Mouse (Mus musculus): ENCODE data around the gene Lin28a.
"Not testable (repeated sequence)": the region's sequence is repeated elsewhere in the genome, so short reads cannot be mapped to it uniquely, and the experiment has no call there.

The Lin28a gene

DNA sequence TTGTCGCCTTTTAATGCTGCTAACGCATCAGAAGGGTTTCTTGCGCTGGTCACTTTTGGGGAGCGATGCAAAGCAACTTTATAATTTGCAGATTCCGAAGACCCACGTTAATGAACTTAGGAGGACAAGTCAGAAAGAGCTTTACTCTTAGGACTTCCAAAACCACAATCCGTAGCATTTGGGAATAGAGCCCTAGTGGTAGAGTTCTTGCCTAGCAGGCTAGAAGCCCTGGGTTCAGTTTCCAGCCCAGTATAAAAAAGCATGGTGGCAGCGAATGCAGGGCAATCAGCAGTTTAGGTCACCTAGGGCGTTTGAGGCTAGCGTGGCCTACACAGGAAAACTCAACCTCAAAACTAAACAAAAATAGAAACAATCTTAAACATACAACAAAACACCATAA lies 16.9 kb downstream of the Lin28a start:
- H3K27me3 ChIP-seq (ENCODE audit: insufficient read depth, low read length): no peaks in the 10 kb centered on the region
- no peaks in the 10 kb centered on the region for H3K9me3 ChIP-seq (ENCODE audit: low read length)
- H3K36me3 ChIP-seq (ENCODE audit: insufficient read depth, low read length): peaks cover 60% of the 10 kb centered on the region
- no peak for TF ChIP-seq NANOG (IDR thresholded peaks at IDR 0.05; ENCODE audit: borderline replicate concordance, low read length)
- 0 out of 2 replicates have a peak, but pooled peaks have one; percentile 9 for TF ChIP-seq CTCF (conservative IDR thresholded peaks at IDR 0.05; ENCODE audit: low read length)
- H3K4me3 ChIP-seq (replicated peaks; ENCODE audit: low read length): no peak overlapping the region
- H3K4me1 ChIP-seq (replicated peaks; ENCODE audit: low read depth, low read length): peaks cover 52% of the 10 kb centered on the region

DNA sequence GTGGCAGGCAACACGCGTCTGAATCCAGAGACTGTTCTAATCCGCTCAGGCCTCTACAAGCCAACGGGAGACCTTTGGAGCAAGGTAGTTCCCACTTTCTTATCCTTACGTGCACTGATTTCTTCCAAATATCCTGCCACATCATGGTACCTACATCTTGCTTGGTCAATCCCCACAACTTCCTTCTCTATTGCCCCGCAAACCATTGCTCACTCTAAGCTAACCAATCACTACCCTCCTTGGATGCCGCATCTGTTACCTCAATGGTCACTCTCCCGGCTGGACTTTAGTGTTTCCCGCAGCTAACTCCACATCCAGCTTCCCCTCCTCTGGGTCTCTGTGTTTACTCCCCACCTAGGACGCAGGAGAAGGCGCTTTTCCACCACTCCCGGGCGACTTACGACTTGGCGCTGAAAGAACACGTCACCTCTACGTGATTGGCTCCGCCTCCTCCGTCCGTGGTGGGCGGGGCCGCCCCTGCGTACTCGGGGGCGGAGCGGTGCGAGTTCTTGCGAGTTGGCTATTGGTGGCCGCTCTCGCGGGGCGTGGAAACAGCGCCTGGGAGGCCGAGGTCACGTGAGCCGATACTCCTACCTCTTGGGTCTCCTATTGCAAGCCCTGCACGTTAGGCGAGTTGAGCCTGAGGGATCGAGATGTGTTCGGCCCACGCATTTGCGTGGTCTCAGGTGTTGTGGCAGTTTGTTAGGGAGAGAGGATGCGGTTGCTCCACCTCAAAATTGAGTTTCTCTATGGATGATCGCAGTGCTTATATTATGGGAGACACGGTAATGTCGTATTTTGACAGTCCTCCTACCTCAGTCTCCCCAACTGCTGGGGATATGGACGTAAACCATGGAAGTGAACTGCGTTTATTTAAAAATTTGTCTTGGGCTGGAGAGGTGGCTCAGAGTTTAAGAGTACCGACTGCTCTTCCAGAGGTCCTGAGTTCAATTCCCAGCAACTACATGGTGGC lies 17.9 kb downstream of the Lin28a start, which contains the start of gene Dhdds:
Gene Dhdds (minus strand): TSS at position 453 of the 973 bp plus-strand sequence.
- TF ChIP-seq NANOG (IDR thresholded peaks at IDR 0.05; ENCODE audit: borderline replicate concordance, low read length) (no peak), POU5F1 (IDR thresholded peaks at IDR 0.05; ENCODE audit: borderline replicate concordance, low read length) (no peak), CTCF (conservative IDR thresholded peaks at IDR 0.05; ENCODE audit: low read length) (no peak)
- peak within 1 kb of the TSS; percentile 95 for H3K4me3 ChIP-seq (replicated peaks; ENCODE audit: low read length)
- H3K4me1 ChIP-seq (replicated peaks; ENCODE audit: low read depth, low read length): peaks cover 45% of the 10 kb centered on the region
- peaks cover 60% of the 10 kb centered on the region for H3K36me3 ChIP-seq (ENCODE audit: insufficient read depth, low read length)
- H3K27me3 ChIP-seq (ENCODE audit: insufficient read depth, low read length): no peaks in the 10 kb centered on the region
- no peaks in the 10 kb centered on the region for H3K9me3 ChIP-seq (ENCODE audit: low read length)

DNA sequence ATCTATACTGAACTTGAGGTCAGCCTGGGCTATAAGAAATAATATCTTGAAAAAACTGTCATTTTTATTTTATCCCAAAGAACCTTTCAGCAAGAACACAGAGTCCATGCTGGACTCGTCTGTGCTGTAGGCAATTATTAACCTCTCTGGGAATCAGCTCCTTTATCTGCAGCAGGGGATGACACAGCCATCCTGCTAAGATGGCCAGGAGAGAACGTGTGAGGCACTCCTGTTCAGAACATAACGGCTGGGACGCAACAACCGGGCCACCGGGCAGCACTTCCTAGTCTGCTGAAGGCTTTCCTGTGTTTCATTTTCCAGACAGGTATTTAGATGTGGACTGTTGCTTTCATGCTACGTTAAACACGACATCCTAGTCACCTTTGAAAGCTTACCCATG lies 23.9 kb downstream of the Lin28a start:
- H3K9me3 ChIP-seq (ENCODE audit: low read length): no peaks in the 10 kb centered on the region
- H3K27me3 ChIP-seq (ENCODE audit: insufficient read depth, low read length): no peaks in the 10 kb centered on the region
- H3K4me1 ChIP-seq (replicated peaks; ENCODE audit: low read depth, low read length): peaks cover 8% of the 10 kb centered on the region
- peaks cover 86% of the 10 kb centered on the region for H3K36me3 ChIP-seq (ENCODE audit: insufficient read depth, low read length)
- TF ChIP-seq NANOG (IDR thresholded peaks at IDR 0.05; ENCODE audit: borderline replicate concordance, low read length): no peak
- TF ChIP-seq CTCF (conservative IDR thresholded peaks at IDR 0.05; ENCODE audit: low read length): no peak
- no peak for TF ChIP-seq POU5F1 (IDR thresholded peaks at IDR 0.05; ENCODE audit: borderline replicate concordance, low read length)
- H3K4me3 ChIP-seq (replicated peaks; ENCODE audit: low read length): no peak overlapping the region

DNA sequence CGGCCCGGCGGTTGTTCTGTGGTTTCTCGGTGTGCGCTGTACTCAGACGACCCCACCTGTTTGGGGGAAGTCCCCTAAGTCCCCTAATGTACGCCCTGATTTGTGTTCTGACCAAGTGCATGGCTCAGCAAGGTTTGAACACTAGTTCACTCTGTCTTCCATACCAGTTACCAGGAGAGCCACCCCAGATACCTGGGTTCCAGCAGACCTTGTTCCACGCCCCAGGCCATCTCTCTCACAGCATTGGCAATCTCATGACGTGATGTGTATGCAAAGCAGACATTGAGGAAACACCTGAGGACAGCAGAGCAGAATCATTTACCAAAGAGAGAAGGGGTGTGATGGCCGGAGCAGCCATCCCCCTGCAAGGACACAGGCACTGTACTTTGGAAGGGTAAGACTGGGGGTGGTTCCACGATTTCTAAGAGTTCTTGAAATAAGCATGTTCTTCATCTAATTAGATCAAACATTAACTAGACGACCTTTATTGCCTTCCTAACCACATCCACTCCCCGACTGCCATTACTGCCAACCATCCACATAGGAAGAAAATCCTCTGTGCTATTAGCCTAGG lies 27.5 kb downstream of the Lin28a start:
- no peak overlapping the region for H3K4me3 ChIP-seq (replicated peaks; ENCODE audit: low read length)
- no peaks in the 10 kb centered on the region for H3K9me3 ChIP-seq (ENCODE audit: low read length)
- peaks cover 87% of the 10 kb centered on the region for H3K36me3 ChIP-seq (ENCODE audit: insufficient read depth, low read length)
- H3K27me3 ChIP-seq (ENCODE audit: insufficient read depth, low read length): no peaks in the 10 kb centered on the region
- H3K4me1 ChIP-seq (replicated peaks; ENCODE audit: low read depth, low read length): peaks cover 13% of the 10 kb centered on the region
- TF ChIP-seq CTCF (conservative IDR thresholded peaks at IDR 0.05; ENCODE audit: low read length) (no peak), NANOG (IDR thresholded peaks at IDR 0.05; ENCODE audit: borderline replicate concordance, low read length) (no peak), POU5F1 (IDR thresholded peaks at IDR 0.05; ENCODE audit: borderline replicate concordance, low read length) (no peak)

DNA sequence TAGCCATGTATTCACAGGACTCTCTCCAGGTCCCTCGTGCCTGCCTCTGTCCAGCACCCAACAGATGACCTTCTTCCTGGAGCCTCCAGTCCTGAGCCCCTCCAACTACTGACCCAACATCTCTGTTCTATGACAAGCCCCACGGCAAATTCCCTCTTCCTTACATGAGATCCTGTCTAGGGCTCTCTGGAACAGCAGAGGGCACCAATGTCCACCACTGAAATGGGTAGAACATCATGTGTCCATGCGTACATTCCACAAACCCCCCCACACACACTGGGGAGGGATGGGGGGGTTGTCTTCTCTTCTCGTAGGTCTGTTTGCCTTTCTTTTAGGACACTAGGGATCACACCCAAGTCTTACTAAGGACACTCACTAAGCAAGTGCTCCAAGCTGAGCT lies 28.6 kb downstream of the Lin28a start:
- H3K27me3 ChIP-seq (ENCODE audit: insufficient read depth, low read length): no peaks in the 10 kb centered on the region

DNA sequence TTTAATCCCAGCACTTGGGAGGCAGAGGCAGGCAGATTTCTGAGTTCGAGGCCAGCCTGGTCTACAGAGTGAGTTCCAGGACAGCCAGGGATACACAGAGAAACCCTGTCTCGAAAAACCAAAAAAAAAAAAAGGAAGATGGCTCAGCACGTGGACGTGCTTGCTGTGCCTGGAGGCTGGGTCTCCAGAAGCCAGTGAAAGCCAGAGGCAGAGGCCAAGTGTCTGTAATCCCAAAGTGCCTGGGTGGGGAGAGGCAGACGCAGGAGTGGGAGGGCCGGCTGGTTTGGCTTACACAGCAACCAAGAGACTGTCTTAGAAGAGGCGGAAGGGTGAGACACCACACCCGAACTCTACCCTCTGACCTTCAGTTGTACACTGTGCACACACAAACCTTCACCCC lies 30.4 kb downstream of the Lin28a start:
- peaks cover 81% of the 10 kb centered on the region for H3K36me3 ChIP-seq (ENCODE audit: insufficient read depth, low read length)
- not testable (repeated sequence) for H3K4me3 ChIP-seq (replicated peaks; ENCODE audit: low read length); H3K9me3 ChIP-seq (ENCODE audit: low read length); H3K27me3 ChIP-seq (ENCODE audit: insufficient read depth, low read length)
- H3K4me1 ChIP-seq (replicated peaks; ENCODE audit: low read depth, low read length): peaks cover 13% of the 10 kb centered on the region

More for the DNA sequence above, 28.6 kb downstream of the Lin28a start:
- Histone ChIP-seq H3K36me3 (ENCODE audit: insufficient read depth, low read length) (peaks cover 89% of the 10 kb centered on the region), H3K4me3 (replicated peaks; ENCODE audit: low read length) (no peak overlapping the region), H3K9me3 (ENCODE audit: low read length) (no peaks in the 10 kb centered on the region), H3K4me1 (replicated peaks; ENCODE audit: low read depth, low read length) (peaks cover 13% of the 10 kb centered on the region)
- TF ChIP-seq POU5F1 (IDR thresholded peaks at IDR 0.05; ENCODE audit: borderline replicate concordance, low read length) (no peak), CTCF (conservative IDR thresholded peaks at IDR 0.05; ENCODE audit: low read length) (no peak), NANOG (IDR thresholded peaks at IDR 0.05; ENCODE audit: borderline replicate concordance, low read length) (no peak)

DNA sequence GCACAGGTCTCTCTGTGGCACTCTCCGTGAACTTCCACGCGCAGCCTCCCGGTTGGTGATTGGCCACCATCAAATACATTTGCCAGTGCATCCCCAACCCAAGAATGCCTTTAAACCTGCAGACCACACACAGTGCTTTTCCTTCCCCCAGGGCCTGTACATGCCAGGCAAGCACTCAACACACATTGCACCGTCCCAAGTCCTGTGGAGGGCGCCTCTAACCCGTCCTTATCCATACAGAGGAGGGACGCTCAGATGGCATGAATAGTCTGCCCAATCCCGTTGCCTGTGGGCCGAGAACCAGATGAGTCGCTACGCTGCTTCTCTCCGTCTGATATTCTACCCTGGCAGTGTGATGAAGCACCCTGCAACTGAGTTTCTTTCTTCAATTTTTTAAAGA lies 35.7 kb downstream of the Lin28a start:
- peaks cover 90% of the 10 kb centered on the region for H3K36me3 ChIP-seq (ENCODE audit: insufficient read depth, low read length)
- no peaks in the 10 kb centered on the region for H3K9me3 ChIP-seq (ENCODE audit: low read length)
- no peaks in the 10 kb centered on the region for H3K27me3 ChIP-seq (ENCODE audit: insufficient read depth, low read length)
- peaks cover 6% of the 10 kb centered on the region for H3K4me1 ChIP-seq (replicated peaks; ENCODE audit: low read depth, low read length)
- TF ChIP-seq CTCF (conservative IDR thresholded peaks at IDR 0.05; ENCODE audit: low read length): no peak
- no peak for TF ChIP-seq POU5F1 (IDR thresholded peaks at IDR 0.05; ENCODE audit: borderline replicate concordance, low read length)
- TF ChIP-seq NANOG (IDR thresholded peaks at IDR 0.05; ENCODE audit: borderline replicate concordance, low read length): no peak
- no peak overlapping the region for H3K4me3 ChIP-seq (replicated peaks; ENCODE audit: low read length)

DNA sequence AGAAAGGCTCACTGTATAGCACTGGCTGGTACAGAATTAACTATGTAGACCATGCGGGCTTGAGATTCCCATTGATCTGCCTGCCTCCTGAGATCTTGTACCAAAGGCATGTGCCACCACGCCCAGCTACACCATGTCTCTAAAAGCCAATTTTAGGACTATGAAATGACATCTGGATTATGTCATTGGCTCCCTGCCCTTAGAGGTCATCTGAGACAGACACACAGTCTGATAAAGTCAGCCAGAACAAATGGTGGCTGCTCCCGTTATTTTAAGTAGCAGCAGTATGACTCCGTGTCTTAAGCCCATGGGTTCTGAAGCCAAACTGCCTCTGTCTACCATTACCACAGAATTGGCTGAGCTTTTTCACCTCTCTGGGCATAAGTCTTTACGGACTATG lies 38.1 kb downstream of the Lin28a start:
- Histone ChIP-seq H3K36me3 (ENCODE audit: insufficient read depth, low read length) (peaks cover 84% of the 10 kb centered on the region), H3K27me3 (ENCODE audit: insufficient read depth, low read length) (no peaks in the 10 kb centered on the region), H3K4me1 (replicated peaks; ENCODE audit: low read depth, low read length) (peaks cover 22% of the 10 kb centered on the region), H3K9me3 (ENCODE audit: low read length) (no peaks in the 10 kb centered on the region), H3K4me3 (replicated peaks; ENCODE audit: low read length) (no peak overlapping the region)
- no peak for TF ChIP-seq POU5F1 (IDR thresholded peaks at IDR 0.05; ENCODE audit: borderline replicate concordance, low read length)
- TF ChIP-seq CTCF (conservative IDR thresholded peaks at IDR 0.05; ENCODE audit: low read length): no peak
- TF ChIP-seq NANOG (IDR thresholded peaks at IDR 0.05; ENCODE audit: borderline replicate concordance, low read length): no peak

Measured in E14TG2a.4 (cell line).